Mouse (Mus musculus): Measurements from ENCODE around the gene Fam83b.

DNA sequence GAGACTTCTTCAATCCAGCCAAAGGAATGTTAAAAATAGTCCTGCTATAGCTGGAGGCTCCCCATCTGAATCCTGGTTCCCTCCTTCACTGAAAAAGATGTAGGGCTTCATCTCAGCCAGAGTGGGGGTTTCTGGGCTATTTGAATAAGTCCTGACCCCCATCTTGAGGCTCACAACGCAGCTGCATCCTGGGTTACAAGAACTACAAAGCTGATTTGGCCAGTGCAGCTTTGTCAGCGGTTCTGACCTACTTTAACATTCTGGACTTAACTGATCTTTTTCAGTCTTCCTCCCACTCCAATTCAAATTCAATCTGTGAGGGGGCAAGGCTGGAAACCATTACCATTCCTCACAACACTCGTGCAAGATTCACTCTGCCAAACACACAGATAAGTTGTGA is 20.2 kb downstream of the Fam83b start:
- TF ChIP-seq CTCF (IDR thresholded peaks at IDR 0.05 in 2 of 3, conservative IDR thresholded peaks at IDR 0.05 in 1 of 3; ENCODE audit: control insufficient read depth in 1 of 3, insufficient read depth in 1 of 3, low read depth in 2 of 3, low read length in 3 of 3, poor library complexity in 1 of 3, severe bottlenecking in 1 of 3) = no peak
- TF ChIP-seq ZNF384 (IDR thresholded peaks at IDR 0.05; ENCODE audit: low read depth, low read length) = no peak
- no peak for TF ChIP-seq HCFC1 (IDR thresholded peaks at IDR 0.05; ENCODE audit: low read depth, low read length)
- TF ChIP-seq UBTF (IDR thresholded peaks at IDR 0.05; ENCODE audit: borderline replicate concordance, insufficient read depth, low read depth, low read length) = no peak
- TF ChIP-seq TAL1 (IDR thresholded peaks at IDR 0.05; ENCODE audit: low read length) = no peak
- TF ChIP-seq POLR2A (IDR thresholded peaks at IDR 0.05; ENCODE audit: control insufficient read depth in 1 of 2, insufficient read depth in 1 of 2, low read depth in 1 of 2, low read length in 2 of 2, poor library complexity in 1 of 2) = no peak
- TF ChIP-seq USF2 (IDR thresholded peaks at IDR 0.05; ENCODE audit: borderline replicate concordance in 1 of 2, insufficient read depth in 1 of 2, low read depth in 1 of 2, low read length in 2 of 2) = no peak
- TF ChIP-seq E2F4 (IDR thresholded peaks at IDR 0.05; ENCODE audit: borderline replicate concordance, low read depth, low read length) = no peak
- no peak for TF ChIP-seq ELF1 (IDR thresholded peaks at IDR 0.05; ENCODE audit: low read depth, low read length)
- TF ChIP-seq EP300 (IDR thresholded peaks at IDR 0.05; ENCODE audit: low read depth in 1 of 2, low read length in 2 of 2) = no peak
- TF ChIP-seq GABPA (IDR thresholded peaks at IDR 0.05; ENCODE audit: low read depth, low read length) = no peak
- no peak for TF ChIP-seq JUND (IDR thresholded peaks at IDR 0.05; ENCODE audit: low read depth, low read length)
- TF ChIP-seq MAFK (IDR thresholded peaks at IDR 0.05; ENCODE audit: borderline replicate concordance, low read depth, low read length) = no peak
- TF ChIP-seq ETS1 (IDR thresholded peaks at IDR 0.05; ENCODE audit: low read depth, low read length) = no peak

Measured in MEL (cell line).